Mouse (Mus musculus) heart, postnatal 25 days (tissue): Measurements from ENCODE around the gene Ptgds. TPM values are rescaled to one million over a fixed set of nuclear protein-coding genes. Genes with fewer than 3 reads are reported as not detected.

Experiments used
- DNase-seq: peaks from one replicate; pipeline ENCODE4 v3.0.0; 2022; ENCODE audit warnings: low spot score
- intact Hi-C: fragments of 180-260 bp; cut with DNase I; formaldehyde crosslinking; loops from one replicate; pipeline ENCODE4 v1.15.1; 2025
- total RNA-seq, 2 experiments: library from RNA; stranded (reverse); gene quantifications; 2 replicates each; pipeline ENCODE4 v1.2.3; 2021

Gene Ptgds
- total RNA-seq, result 100 to 1,000 TPM; 117 to 160 TPM

- no peak for DNase-seq
- intact Hi-C loops, result no loop called here
These were observed at the start of gene Ptgds for GRCm38 (mm10) chr2:25469969-25470368. Ptgds (minus strand) TSS chr2:25470046.

- no peak for DNase-seq
- intact Hi-C loops, result loop anchor here (2.0 to 10.0 kb wide), 2 partner anchors 41 to 1395 kb away; partner anchors contain the start of gene Surf6
These were observed 40.1 kb upstream of the Ptgds start for GRCm38 (mm10) chr2:25509912-25510311.

- no peak for DNase-seq
- intact Hi-C loops, result loop anchor here (10.0 kb wide), 1 partner anchor 1398 kb away; the partner anchor contains the start of gene Surf6
These were observed 37.1 kb upstream of the Ptgds start for GRCm38 (mm10) chr2:25506964-25507363.

GRCm38 (mm10) chr2:25505860-25506259 is 36.0 kb upstream of the Ptgds start:
- intact Hi-C loops, result loop anchor here (10.0 kb wide), 1 partner anchor 1399 kb away; the partner anchor contains the start of gene Surf6
- DNase-seq, result no peak

GRCm38 (mm10) chr2:25505000-25505399 is 35.2 kb upstream of the Ptgds start:
- DNase-seq, result no peak
- intact Hi-C loops, result loop anchor here (10.0 kb wide), 1 partner anchor 1400 kb away; the partner anchor contains the start of gene Surf6

- intact Hi-C loops, result loop anchor here (10.0 kb wide), 1 partner anchor 1400 kb away; the partner anchor contains the start of gene Surf6
These were observed 34.7 kb upstream of the Ptgds start for GRCm38 (mm10) chr2:25504538-25504937.

GRCm38 (mm10) chr2:25502726-25503125 is 32.9 kb upstream of the Ptgds start:
- intact Hi-C loops, result loop anchor here (10.0 kb wide), 1 partner anchor 1402 kb away; the partner anchor contains the start of gene Surf6

More at GRCm38 (mm10) chr2:25504538-25504937, 34.7 kb upstream of the Ptgds start:
- no peak for DNase-seq

GRCm38 (mm10) chr2:25501593-25502486 is 32.0 kb upstream of the Ptgds start, which contains the start of gene C8g:
C8g (minus strand) TSS chr2:25501719.
- DNase-seq, result no peak
- intact Hi-C loops, result loop anchor here (10.0 kb wide), 1 partner anchor 1403 kb away; the partner anchor contains the start of gene Surf6

More at GRCm38 (mm10) chr2:25502726-25503125, 32.9 kb upstream of the Ptgds start:
- no peak for DNase-seq

GRCm38 (mm10) chr2:25500576-25501405 is 30.9 kb upstream of the Ptgds start, which contains the start of gene Fbxw5:
Fbxw5 (plus strand) TSS chr2:25500750.
- DNase-seq, result peak; percentile 75
- intact Hi-C loops, result loop anchor here (10.0 kb wide), 1 partner anchor 1404 kb away; the partner anchor contains the start of gene Surf6

GRCm38 (mm10) chr2:25500071-25500575 is 30.3 kb upstream of the Ptgds start:
- no peak for DNase-seq
- intact Hi-C loops, result loop anchor here (10.0 kb wide), 1 partner anchor 1405 kb away; the partner anchor contains the start of gene Surf6

GRCm38 (mm10) chr2:25498622-25499478 is 29.0 kb upstream of the Ptgds start:
- DNase-seq, result no peak
- intact Hi-C loops, result no loop called here

- intact Hi-C loops, result no loop called here
- DNase-seq, result no peak
These were observed 28.2 kb upstream of the Ptgds start for GRCm38 (mm10) chr2:25497846-25498575.

GRCm38 (mm10) chr2:25496462-25496861 is 26.6 kb upstream of the Ptgds start:
- no peak for DNase-seq
- intact Hi-C loops, result no loop called here

- intact Hi-C loops, result no loop called here
- DNase-seq, result no peak
These were observed 23.7 kb upstream of the Ptgds start, which contains the start of gene Lcn12 for GRCm38 (mm10) chr2:25493476-25493961. Lcn12 (minus strand) TSS chr2:25493911.

GRCm38 (mm10) chr2:25492988-25493387 is 23.1 kb upstream of the Ptgds start:
- DNase-seq, result no peak
- intact Hi-C loops, result no loop called here

- DNase-seq, result no peak
- intact Hi-C loops, result no loop called here
These were observed 18.8 kb upstream of the Ptgds start for GRCm38 (mm10) chr2:25488671-25489068.

- intact Hi-C loops, result no loop called here
- no peak for DNase-seq
These were observed 18.3 kb upstream of the Ptgds start for GRCm38 (mm10) chr2:25487965-25488670.
